Mouse (Mus musculus): ENCODE data around the gene Aifm2. TPM values are rescaled to one million over a fixed set of nuclear protein-coding genes. Genes with fewer than 3 reads are reported as not detected.

Aifm2 gene
- 100 to 1,000 TPM; 226 to 406 TPM for total RNA-seq (2021)
- 209 and 255 TPM in 2 replicates for polyA plus RNA-seq (2012; rRNA removed)
- long read RNA-seq, transcript Aifm2-203 (9 exons, 3,086 nt): major isoform, 119 of 327 reads
- long read RNA-seq, transcript Aifm2-201 (10 exons, 1,442 nt): minor isoform, 44 of 327 reads
- long read RNA-seq, transcript Aifm2-204 (10 exons, 1,512 nt): minor isoform, 55 of 327 reads
- long read RNA-seq, partial matches to known transcripts: 50 of 327 reads
- long read RNA-seq, other reads (novel, unspliced or antisense): 59 of 327 reads

GRCm38 (mm10) chr10:61714771-61715461 is at the start of gene Aifm2:
Aifm2 (plus strand) TSS chr10:61715263.
- peak; percentile 88 for DNase-seq

GRCm38 (mm10) chr10:61665651-61666050 is 49.4 kb upstream of the Aifm2 start:
- no peak for DNase-seq

- DNase-seq: no peak
Measured at GRCm38 (mm10) chr10:61669289-61669688, 45.8 kb upstream of the Aifm2 start.

GRCm38 (mm10) chr10:61669896-61670295 is 45.2 kb upstream of the Aifm2 start:
- DNase-seq: peak; percentile 36

GRCm38 (mm10) chr10:61670758-61671157 is 44.3 kb upstream of the Aifm2 start:
- DNase-seq: no peak

GRCm38 (mm10) chr10:61675935-61676334 is 39.1 kb upstream of the Aifm2 start:
- no peak for DNase-seq

GRCm38 (mm10) chr10:61679545-61679944 is 35.5 kb upstream of the Aifm2 start:
- DNase-seq: no peak

GRCm38 (mm10) chr10:61680015-61680913 is 34.8 kb upstream of the Aifm2 start, which contains the start of gene Sar1a:
Sar1a (plus strand) TSS chr10:61680299.
- peak; percentile 99 for DNase-seq

- DNase-seq: no peak
Measured at GRCm38 (mm10) chr10:61689405-61689804, 25.7 kb upstream of the Aifm2 start.

GRCm38 (mm10) chr10:61693563-61693962 is 21.5 kb upstream of the Aifm2 start:
- no peak for DNase-seq

GRCm38 (mm10) chr10:61694870-61695670 is 20.0 kb upstream of the Aifm2 start, which contains the start of gene Tysnd1:
Tysnd1 (plus strand) TSS chr10:61695514.
- peak; percentile 98 for DNase-seq

- DNase-seq: peak; percentile 50
Measured at GRCm38 (mm10) chr10:61695703-61696559, 19.1 kb upstream of the Aifm2 start.

GRCm38 (mm10) chr10:61696560-61696823 is 18.6 kb upstream of the Aifm2 start:
- no peak for DNase-seq

GRCm38 (mm10) chr10:61697028-61697427 is 18.0 kb upstream of the Aifm2 start:
- peak; percentile 68 for DNase-seq

GRCm38 (mm10) chr10:61704663-61705062 is 10.4 kb upstream of the Aifm2 start:
- peak; percentile 89 for DNase-seq

GRCm38 (mm10) chr10:61706412-61707375 is 8.4 kb upstream of the Aifm2 start:
- no peak for DNase-seq

- peak; percentile 79 for DNase-seq
Measured at GRCm38 (mm10) chr10:61713601-61714000, 1.5 kb upstream of the Aifm2 start.

GRCm38 (mm10) chr10:61714146-61714545 is 917 bp upstream of the Aifm2 start:
- no peak for DNase-seq

GRCm38 (mm10) chr10:61715462-61715837 is 387 bp downstream of the Aifm2 start:
- no peak for DNase-seq

Data from adrenal gland, adult 2 months (tissue).